ENCODE assay signal across 8 mouse cellular contexts in the genomic region with DNA sequence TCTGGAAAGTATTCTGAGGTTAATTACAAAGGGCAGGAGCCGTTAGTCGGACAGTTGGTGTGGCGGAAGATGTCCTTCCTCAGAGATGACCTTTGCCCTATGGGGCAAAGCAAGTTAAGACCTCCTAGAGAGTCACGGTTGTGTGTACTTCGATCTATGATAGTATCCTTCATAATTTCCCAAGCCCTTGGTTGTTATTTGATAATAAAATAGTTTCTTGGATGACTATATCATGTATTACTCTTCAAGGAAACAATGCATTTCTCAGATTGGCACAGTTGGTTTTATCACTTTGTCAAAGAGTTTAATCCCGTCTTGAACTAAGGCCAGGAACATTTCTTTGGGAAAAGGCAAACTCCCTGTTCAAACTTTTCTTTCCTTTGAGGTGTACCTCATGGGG. TPM values are rescaled to one million over a fixed set of nuclear protein-coding genes. Genes with fewer than 3 reads are reported as not detected.
DNase-seq lines count a peak whose midpoint lies in the region; ATAC-seq and TF ChIP-seq lines count a peak whose summit lies in the region.

A gene (minus strand): TSS at position 101 of the 400 bp plus-strand sequence.

- H3K9me3 ChIP-seq in kidney, embryonic 16.5 days (ENCODE audit: low read length) = no peaks in the 10 kb centered on the region
- H3K9me3 ChIP-seq in forebrain, embryonic 16.5 days (ENCODE audit: control insufficient read depth, low read length) = no peaks in the 10 kb centered on the region
- no peaks in the 10 kb centered on the region for H3K9me3 ChIP-seq in limb, embryonic 13.5 days

- ATAC-seq in kidney, embryonic 16.5 days (ENCODE audit: low FRiP score, low TSS enrichment) = no peak
- no peak for ATAC-seq in forebrain, embryonic 16.5 days
- ATAC-seq in limb, embryonic 13.5 days (ENCODE audit: low FRiP score, low read depth) = peak; percentile 39; the same call in 1 of the 2 replicates

- H3K27ac ChIP-seq in kidney, embryonic 16.5 days (ENCODE audit: low read length) = no peak within 1 kb of the TSS
- peak within 1 kb of the TSS; percentile 79 for H3K27ac ChIP-seq in forebrain, embryonic 16.5 days (ENCODE audit: low read length)
- peak within 1 kb of the TSS; percentile 55; the same call in 1 of the 2 replicates for H3K27ac ChIP-seq in limb, embryonic 13.5 days
- peak within 1 kb of the TSS; percentile 60 for H3K27ac ChIP-seq in small intestine, adult 2 months (ENCODE audit: insufficient read depth, low read depth, low read length)

- peaks cover under 1% of the 10 kb centered on the region; the same call in 1 of the 2 replicates for H3K36me3 ChIP-seq in kidney, embryonic 16.5 days (ENCODE audit: insufficient read depth, low read length)
- peaks cover 5% of the 10 kb centered on the region; the same call in 1 of the 2 replicates for H3K36me3 ChIP-seq in forebrain, embryonic 16.5 days (ENCODE audit: control insufficient read depth, insufficient read depth)
- H3K36me3 ChIP-seq in limb, embryonic 13.5 days = peaks cover 12% of the 10 kb centered on the region
- peaks cover 9% of the 10 kb centered on the region for H3K36me3 ChIP-seq in small intestine, adult 2 months (ENCODE audit: control insufficient read depth, insufficient read depth, low read length)

- 66% methylated on average over 6 of the region's 6 CpGs for WGBS in kidney, embryonic 16.5 days
- 63% methylated on average over 6 of the region's 6 CpGs for WGBS in forebrain, embryonic 16.5 days
- 61% methylated on average over 6 of the region's 6 CpGs for WGBS in limb, embryonic 13.5 days
- 24% methylated on average over 6 of the region's 6 CpGs for WGBS in small intestine, adult 2 months

- H3K9ac ChIP-seq in kidney, embryonic 16.5 days (replicated peaks; ENCODE audit: low read length) = peak within 1 kb of the TSS; percentile 72
- peak within 1 kb of the TSS; percentile 73 for H3K9ac ChIP-seq in forebrain, embryonic 16.5 days (replicated peaks; ENCODE audit: low read depth, low read length)
- peak within 1 kb of the TSS; percentile 74 for H3K9ac ChIP-seq in limb, embryonic 13.5 days

- H3K4me2 ChIP-seq in kidney, embryonic 16.5 days (replicated peaks; ENCODE audit: low read depth, low read length) = peak within 1 kb of the TSS; percentile 85
- peak within 1 kb of the TSS; percentile 75 for H3K4me2 ChIP-seq in forebrain, embryonic 16.5 days (ENCODE audit: low read length)
- H3K4me2 ChIP-seq in limb, embryonic 13.5 days (replicated peaks) = peak within 1 kb of the TSS; percentile 85

- TF ChIP-seq CTCF in small intestine, adult 2 months (IDR thresholded peaks at IDR 0.05; ENCODE audit: extremely low read depth, insufficient read length, insufficient replicate concordance, low read depth, low read length) = no peak

- H3K27me3 ChIP-seq in kidney, embryonic 16.5 days (ENCODE audit: insufficient read depth, low read length) = no peaks in the 10 kb centered on the region
- no peaks in the 10 kb centered on the region for H3K27me3 ChIP-seq in forebrain, embryonic 16.5 days (replicated peaks; ENCODE audit: control insufficient read depth, insufficient read depth, low read length)
- no peaks in the 10 kb centered on the region for H3K27me3 ChIP-seq in limb, embryonic 13.5 days
- no peaks in the 10 kb centered on the region for H3K27me3 ChIP-seq in small intestine, adult 2 months (ENCODE audit: control insufficient read depth, insufficient read depth, low read length)

- H3K4me1 ChIP-seq in kidney, embryonic 16.5 days (ENCODE audit: insufficient read depth, low read length) = peaks cover 12% of the 10 kb centered on the region
- H3K4me1 ChIP-seq in forebrain, embryonic 16.5 days (replicated peaks; ENCODE audit: control insufficient read depth, insufficient read depth, low read length) = peaks cover 13% of the 10 kb centered on the region
- peaks cover 11% of the 10 kb centered on the region for H3K4me1 ChIP-seq in limb, embryonic 13.5 days
- H3K4me1 ChIP-seq in small intestine, adult 2 months (ENCODE audit: control insufficient read depth, insufficient read depth, insufficient read length, low read length) = peaks cover 6% of the 10 kb centered on the region; the same call in 1 of the 2 replicates

- H3K4me3 ChIP-seq in kidney, embryonic 16.5 days (ENCODE audit: low read length) = peak within 1 kb of the TSS; percentile 68
- H3K4me3 ChIP-seq in forebrain, embryonic 16.5 days (replicated peaks; ENCODE audit: low read length) = peak within 1 kb of the TSS; percentile 74
- peak within 1 kb of the TSS; percentile 70 for H3K4me3 ChIP-seq in limb, embryonic 13.5 days
- peak within 1 kb of the TSS; percentile 65 for H3K4me3 ChIP-seq in small intestine, adult 2 months (ENCODE audit: low read depth, low read length)

- TF ChIP-seq POLR2A in small intestine, adult 2 months (IDR thresholded peaks at IDR 0.05; ENCODE audit: low read depth, low read length) = no peak

- DNase-seq in kidney, postnatal 36 days = no peak
- no peak for DNase-seq in adrenal gland, postnatal 10 days
- DNase-seq in thymus, postnatal 14 days = no peak
- no peak for DNase-seq in cerebellum, postnatal 4 days (ENCODE audit: low spot score in 2 of 2)

RNA-seq across cellular contexts. Expression of the gene that starts here (rescaled TPM):
- 27.4 and 28.0 TPM in 2 replicates for polyA plus RNA-seq in kidney, embryonic 16.5 days (2015; fragmentation: Nextera tagmentation; extraction: Ambion mirVana)
- total RNA-seq in adrenal gland, postnatal 10 days (2021) = 10 to 100 TPM; 15.5 to 16.9 TPM
- 38.1 and 40.0 TPM in 2 replicates for polyA plus RNA-seq in forebrain, embryonic 16.5 days (2015; fragmentation: Nextera tagmentation; extraction: Ambion mirVana)
- 23.5 and 27.0 TPM in 2 replicates for polyA plus RNA-seq in limb, embryonic 13.5 days (2015; fragmentation: Nextera tagmentation; extraction: Ambion mirVana)
- polyA plus RNA-seq in small intestine, adult 2 months (2012; rRNA removed) = 6.3 and 11.6 TPM in 2 replicates
